Mouse (Mus musculus): Measurements from ENCODE around the gene Arhgap32. TPM values are rescaled to one million over a fixed set of nuclear protein-coding genes. Genes with fewer than 3 reads are reported as not detected.

Arhgap32 gene
- polyA plus RNA-seq, 1 experiment from 2014 or later: 7.4 TPM

GRCm38 (mm10) chr9:32242921-32243617 is 127.1 kb downstream of the Arhgap32 start:
- no peak overlapping the region for H3K27ac ChIP-seq (replicated peaks)
- WGBS: 90% methylated on average over 2 of the region's 2 CpGs
- H3K4me2 ChIP-seq (replicated peaks): no peak overlapping the region
- 0 out of 2 replicates have a peak, but pooled peaks cover 11% of the 10 kb centered on the region for H3K36me3 ChIP-seq
- no peak overlapping the region for H3K4me3 ChIP-seq
- H3K4me1 ChIP-seq: peaks cover 5% of the 10 kb centered on the region; the same call in 1 of the 2 replicates
- no peaks in the 10 kb centered on the region for H3K27me3 ChIP-seq
- no peaks in the 10 kb centered on the region for H3K9me3 ChIP-seq
- H3K9ac ChIP-seq (replicated peaks): no peak overlapping the region
- ATAC-seq (ENCODE audit: low FRiP score, low read depth): no peak

- Histone ChIP-seq H3K4me2 (replicated peaks) (no peak overlapping the region), H3K4me1 (peaks cover 5% of the 10 kb centered on the region; the same call in 1 of the 2 replicates), H3K27me3 (no peaks in the 10 kb centered on the region), H3K27ac (replicated peaks) (no peak overlapping the region), H3K9ac (replicated peaks) (no peak overlapping the region), H3K36me3 (peaks cover 19% of the 10 kb centered on the region), H3K9me3 (no peaks in the 10 kb centered on the region), H3K4me3 (no peak overlapping the region)
- 94% methylated on average over 3 of the region's 3 CpGs for WGBS
- no peak for ATAC-seq (ENCODE audit: low FRiP score, low read depth)
Observed at GRCm38 (mm10) chr9:32245237-32245636, 129.3 kb downstream of the Arhgap32 start.

- no peak overlapping the region for H3K27ac ChIP-seq (replicated peaks)
- H3K36me3 ChIP-seq: peaks cover 28% of the 10 kb centered on the region
- no peaks in the 10 kb centered on the region for H3K27me3 ChIP-seq
- WGBS: 58% methylated on average over 6 of the region's 6 CpGs
- H3K9me3 ChIP-seq: no peaks in the 10 kb centered on the region
- no peak overlapping the region for H3K9ac ChIP-seq (replicated peaks)
- H3K4me1 ChIP-seq: peaks cover 5% of the 10 kb centered on the region; the same call in 1 of the 2 replicates
- no peak overlapping the region for H3K4me2 ChIP-seq (replicated peaks)
- no peak for ATAC-seq (ENCODE audit: low FRiP score, low read depth)
- H3K4me3 ChIP-seq: no peak overlapping the region
Observed at GRCm38 (mm10) chr9:32246123-32246716, 130.3 kb downstream of the Arhgap32 start.

- Histone ChIP-seq H3K9me3 (no peaks in the 10 kb centered on the region), H3K4me3 (no peak overlapping the region), H3K27ac (replicated peaks) (no peak overlapping the region), H3K4me2 (replicated peaks) (no peak overlapping the region), H3K9ac (replicated peaks) (no peak overlapping the region), H3K4me1 (peaks cover 5% of the 10 kb centered on the region; the same call in 1 of the 2 replicates), H3K27me3 (no peaks in the 10 kb centered on the region), H3K36me3 (peaks cover 42% of the 10 kb centered on the region)
- ATAC-seq (ENCODE audit: low FRiP score, low read depth): no peak
- 95% methylated on average over 4 of the region's 4 CpGs for WGBS
Observed at GRCm38 (mm10) chr9:32250486-32250885, 134.6 kb downstream of the Arhgap32 start.

- Histone ChIP-seq H3K4me2 (replicated peaks) (no peak overlapping the region), H3K36me3 (peaks cover 69% of the 10 kb centered on the region), H3K27ac (replicated peaks) (no peak overlapping the region), H3K27me3 (no peaks in the 10 kb centered on the region), H3K9ac (replicated peaks) (no peak overlapping the region), H3K9me3 (no peaks in the 10 kb centered on the region), H3K4me1 (no peaks in the 10 kb centered on the region), H3K4me3 (no peak overlapping the region)
- WGBS: 91% methylated on average over 4 of the region's 4 CpGs
- no peak for ATAC-seq (ENCODE audit: low FRiP score, low read depth)
Observed at GRCm38 (mm10) chr9:32253721-32254120, 137.8 kb downstream of the Arhgap32 start.

- H3K9me3 ChIP-seq: no peaks in the 10 kb centered on the region
- WGBS: 66% methylated on average over 8 of the region's 8 CpGs
- ATAC-seq (ENCODE audit: low FRiP score, low read depth): no peak
- no peaks in the 10 kb centered on the region for H3K4me1 ChIP-seq
- no peak overlapping the region for H3K27ac ChIP-seq (replicated peaks)
- H3K4me2 ChIP-seq (replicated peaks): no peak overlapping the region
- peaks cover 62% of the 10 kb centered on the region for H3K36me3 ChIP-seq
- H3K27me3 ChIP-seq: no peaks in the 10 kb centered on the region
- H3K4me3 ChIP-seq: no peak overlapping the region
- no peak overlapping the region for H3K9ac ChIP-seq (replicated peaks)
Observed at GRCm38 (mm10) chr9:32257365-32257764, 141.4 kb downstream of the Arhgap32 start.

GRCm38 (mm10) chr9:32257882-32258281 is 141.9 kb downstream of the Arhgap32 start:
- no peak overlapping the region for H3K27ac ChIP-seq (replicated peaks)
- 75% methylated on average over 2 of the region's 2 CpGs for WGBS
- no peak overlapping the region for H3K9ac ChIP-seq (replicated peaks)
- H3K36me3 ChIP-seq: peaks cover 62% of the 10 kb centered on the region
- ATAC-seq (ENCODE audit: low FRiP score, low read depth): no peak
- no peaks in the 10 kb centered on the region for H3K4me1 ChIP-seq
- H3K4me2 ChIP-seq (replicated peaks): no peak overlapping the region
- H3K4me3 ChIP-seq: no peak overlapping the region
- H3K9me3 ChIP-seq: no peaks in the 10 kb centered on the region
- H3K27me3 ChIP-seq: no peaks in the 10 kb centered on the region

GRCm38 (mm10) chr9:32271896-32272444 is 156.0 kb downstream of the Arhgap32 start:
- H3K9me3 ChIP-seq: 0 out of 2 replicates have a peak, but pooled peaks cover under 1% of the 10 kb centered on the region
- no peak overlapping the region for H3K4me3 ChIP-seq
- H3K36me3 ChIP-seq: no peaks in the 10 kb centered on the region
- no peak overlapping the region for H3K4me2 ChIP-seq (replicated peaks)
- WGBS: 15% methylated on average over 5 of the region's 5 CpGs
- no peak overlapping the region for H3K9ac ChIP-seq (replicated peaks)
- H3K4me1 ChIP-seq: no peaks in the 10 kb centered on the region
- H3K27me3 ChIP-seq: no peaks in the 10 kb centered on the region; the same call in none of the 2 replicates
- H3K27ac ChIP-seq (replicated peaks): no peak overlapping the region
- peak; percentile 68 for ATAC-seq (ENCODE audit: low FRiP score, low read depth)

GRCm38 (mm10) chr9:32278052-32278451 is 162.1 kb downstream of the Arhgap32 start:
- H3K36me3 ChIP-seq: no peaks in the 10 kb centered on the region
- ATAC-seq (ENCODE audit: low FRiP score, low read depth): no peak
- no peaks in the 10 kb centered on the region; the same call in none of the 2 replicates for H3K27me3 ChIP-seq
- no peaks in the 10 kb centered on the region for H3K4me1 ChIP-seq
- H3K9ac ChIP-seq (replicated peaks): no peak overlapping the region
- H3K9me3 ChIP-seq: 0 out of 2 replicates have a peak, but pooled peaks cover 3% of the 10 kb centered on the region
- no peak overlapping the region for H3K4me2 ChIP-seq (replicated peaks)
- H3K27ac ChIP-seq (replicated peaks): no peak overlapping the region
- WGBS: 79% methylated on average over 5 of the region's 5 CpGs
- no peak overlapping the region for H3K4me3 ChIP-seq

GRCm38 (mm10) chr9:32279789-32280188 is 163.9 kb downstream of the Arhgap32 start:
- H3K36me3 ChIP-seq: no peaks in the 10 kb centered on the region
- no peak overlapping the region for H3K4me2 ChIP-seq (replicated peaks)
- no peak for ATAC-seq (ENCODE audit: low FRiP score, low read depth)
- H3K27me3 ChIP-seq: no peaks in the 10 kb centered on the region
- 0 out of 2 replicates have a peak, but pooled peaks cover 3% of the 10 kb centered on the region for H3K9me3 ChIP-seq
- H3K27ac ChIP-seq (replicated peaks): no peak overlapping the region
- WGBS: 72% methylated on average over 3 of the region's 3 CpGs
- H3K4me3 ChIP-seq: no peak overlapping the region
- no peak overlapping the region for H3K9ac ChIP-seq (replicated peaks)
- no peaks in the 10 kb centered on the region for H3K4me1 ChIP-seq

GRCm38 (mm10) chr9:32280456-32280855 is 164.5 kb downstream of the Arhgap32 start:
- Histone ChIP-seq H3K36me3 (no peaks in the 10 kb centered on the region), H3K27ac (replicated peaks) (no peak overlapping the region), H3K9me3 (0 out of 2 replicates have a peak, but pooled peaks cover 3% of the 10 kb centered on the region), H3K27me3 (no peaks in the 10 kb centered on the region), H3K4me3 (no peak overlapping the region), H3K9ac (replicated peaks) (no peak overlapping the region), H3K4me2 (replicated peaks) (no peak overlapping the region), H3K4me1 (no peaks in the 10 kb centered on the region)
- no peak for ATAC-seq (ENCODE audit: low FRiP score, low read depth)
- 90% methylated on average over 5 of the region's 5 CpGs for WGBS

- H3K27ac ChIP-seq (replicated peaks): no peak overlapping the region
- no peak overlapping the region for H3K9ac ChIP-seq (replicated peaks)
- no peak overlapping the region for H3K4me2 ChIP-seq (replicated peaks)
- H3K9me3 ChIP-seq: no peaks in the 10 kb centered on the region
- WGBS: 86% methylated on average over 5 of the region's 5 CpGs
- no peaks in the 10 kb centered on the region for H3K27me3 ChIP-seq
- no peak overlapping the region for H3K4me3 ChIP-seq
- no peaks in the 10 kb centered on the region for H3K4me1 ChIP-seq
- ATAC-seq (ENCODE audit: low FRiP score, low read depth): no peak
- H3K36me3 ChIP-seq: no peaks in the 10 kb centered on the region
Observed at GRCm38 (mm10) chr9:32283591-32283990, 167.7 kb downstream of the Arhgap32 start.

Measured in midbrain, embryonic 12.5 days (tissue).